Mouse (Mus musculus) hindbrain, embryonic 15.5 days (tissue): Measurements from ENCODE around the gene Efna4. TPM values are rescaled to one million over a fixed set of nuclear protein-coding genes. Genes with fewer than 3 reads are reported as not detected.

ENCODE experiments used
- ATAC-seq: fragments of 200-750 bp; cut with Nextera tagmentation; 2 replicates; pipeline ENCODE4 v1.8.0; 2017; ENCODE audit warnings: low read depth, moderate number of reproducible peaks, moderate TSS enrichment; ENCODE audit not compliant: low FRiP score
- H3K27ac ChIP-seq: fragments of 300-500 bp; sonication (generic); replicated peaks from 2 replicates; pipeline ENCODE4 v1.5.1; 2015; ENCODE audit warnings: mild to moderate bottlenecking, inconsistent platforms
- H3K27me3 ChIP-seq: fragments of 300-500 bp; sonication (generic); 2 replicates; pipeline ENCODE4 v1.6.1; 2015; ENCODE audit warnings: control low read depth, inconsistent platforms
- H3K36me3 ChIP-seq: fragments of 300-500 bp; sonication (generic); 2 replicates; pipeline ENCODE4 v1.6.1; 2015; ENCODE audit warnings: control low read depth, inconsistent platforms
- H3K4me1 ChIP-seq: fragments of 300-500 bp; sonication (generic); replicated peaks from 2 replicates; pipeline ENCODE4 v1.6.1; 2015; ENCODE audit warnings: control low read depth, inconsistent platforms
- H3K4me2 ChIP-seq: fragments of 300-500 bp; sonication (generic); 2 replicates; pipeline ENCODE4 v1.6.1; 2015; ENCODE audit warnings: moderate library complexity, mild to moderate bottlenecking, inconsistent platforms
- H3K4me3 ChIP-seq: fragments of 300-500 bp; sonication (generic); 2 replicates; pipeline ENCODE4 v1.5.1; 2015; ENCODE audit warnings: mild to moderate bottlenecking, inconsistent platforms
- H3K9ac ChIP-seq: fragments of 300-500 bp; sonication (generic); 2 replicates; pipeline ENCODE4 v1.6.1; 2015; ENCODE audit warnings: inconsistent platforms
- H3K9me3 ChIP-seq: fragments of 300-500 bp; sonication (generic); 2 replicates; pipeline ENCODE4 v1.6.1; 2016; ENCODE audit warnings: control low read depth, inconsistent platforms
- WGBS: fragments of 180-500 bp; shearing (Covaris S2); methylation state at CpG from one replicate; pipeline ENCODE4 v1.1.7; 2015; 5-methylcytosine and 5-hydroxymethylcytosine counted together
- polyA plus RNA-seq: library from polyadenylated mRNA; unstranded; fragments of >200 nt; fragmentation: Nextera tagmentation; extraction: Ambion mirVana; gene quantifications from 2 replicates; pipeline ENCODE4 v1.2.1, GENCODE M21; 2015

The Efna4 gene
- polyA plus RNA-seq, 1 experiment from 2014 or later = 6.0 TPM

DNA sequence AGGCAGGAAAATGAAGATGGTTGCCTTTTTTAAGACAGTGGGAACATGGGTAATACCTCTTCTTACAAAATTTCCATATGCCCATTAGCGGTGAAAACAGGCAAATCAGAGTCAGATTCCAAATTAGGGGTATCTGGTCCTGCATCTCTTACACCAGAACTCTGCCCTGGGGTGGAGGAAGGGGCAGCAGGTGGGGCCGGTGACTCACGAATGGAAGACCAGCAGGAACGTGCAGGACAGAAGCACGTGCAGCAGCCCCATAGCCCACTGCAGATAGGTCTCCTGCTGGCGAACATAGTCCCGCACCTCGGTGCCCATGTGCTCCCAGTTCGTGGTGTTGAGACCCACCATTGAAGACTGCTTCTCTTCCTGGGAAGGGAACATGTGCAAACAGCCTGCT, 18.2 kb upstream of the Efna4 start:
- no peak overlapping the region for H3K9ac ChIP-seq
- 65% methylated on average over 9 of the region's 9 CpGs for WGBS
- no peaks in the 10 kb centered on the region for H3K36me3 ChIP-seq
- no peak overlapping the region for H3K27ac ChIP-seq
- H3K4me3 ChIP-seq = no peak overlapping the region
- H3K27me3 ChIP-seq = no peaks in the 10 kb centered on the region; the same call in 1 of the 2 replicates
- no peak overlapping the region for H3K4me2 ChIP-seq
- no peaks in the 10 kb centered on the region for H3K4me1 ChIP-seq
- ATAC-seq = no peak
- H3K9me3 ChIP-seq = no peaks in the 10 kb centered on the region

DNA sequence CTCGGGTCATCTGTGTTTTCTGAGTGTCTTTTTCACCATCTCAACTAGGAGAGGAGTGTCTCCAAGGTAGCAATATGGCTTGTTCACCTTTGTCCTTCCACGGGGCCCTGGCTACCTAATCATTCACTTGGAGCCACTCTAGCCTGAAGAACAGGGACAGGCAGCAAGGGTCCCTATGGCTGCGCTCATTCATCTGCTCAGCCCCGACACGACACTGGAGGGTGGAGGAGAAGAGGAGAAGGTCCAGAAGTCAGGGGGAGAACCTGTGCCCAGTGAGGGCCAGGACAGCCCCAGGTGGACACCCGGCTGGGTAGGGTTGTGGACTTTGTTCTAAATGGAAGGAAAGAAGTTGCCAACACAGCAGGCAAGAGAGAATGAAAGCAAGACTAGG, 17.7 kb upstream of the Efna4 start:
- Histone ChIP-seq H3K4me1 (peaks cover 4% of the 10 kb centered on the region), H3K9ac (no peak overlapping the region), H3K9me3 (no peaks in the 10 kb centered on the region), H3K4me3 (no peak overlapping the region), H3K36me3 (no peaks in the 10 kb centered on the region), H3K4me2 (no peak overlapping the region), H3K27ac (no peak overlapping the region), H3K27me3 (no peaks in the 10 kb centered on the region; the same call in 1 of the 2 replicates)
- 77% methylated on average over 6 of the region's 6 CpGs for WGBS
- ATAC-seq = no peak

GRCm38 (mm10) chr3:89354816-89355511, 17.1 kb upstream of the Efna4 start:
- H3K27me3 ChIP-seq = no peaks in the 10 kb centered on the region; the same call in 1 of the 2 replicates
- H3K4me3 ChIP-seq = no peak overlapping the region
- H3K4me1 ChIP-seq = peaks cover 7% of the 10 kb centered on the region
- ATAC-seq = no peak
- H3K27ac ChIP-seq = no peak overlapping the region
- no peaks in the 10 kb centered on the region for H3K36me3 ChIP-seq
- H3K9me3 ChIP-seq = no peaks in the 10 kb centered on the region
- 16% methylated on average over 5 of the region's 5 CpGs for WGBS
- no peak overlapping the region for H3K9ac ChIP-seq
- no peak overlapping the region for H3K4me2 ChIP-seq

DNA sequence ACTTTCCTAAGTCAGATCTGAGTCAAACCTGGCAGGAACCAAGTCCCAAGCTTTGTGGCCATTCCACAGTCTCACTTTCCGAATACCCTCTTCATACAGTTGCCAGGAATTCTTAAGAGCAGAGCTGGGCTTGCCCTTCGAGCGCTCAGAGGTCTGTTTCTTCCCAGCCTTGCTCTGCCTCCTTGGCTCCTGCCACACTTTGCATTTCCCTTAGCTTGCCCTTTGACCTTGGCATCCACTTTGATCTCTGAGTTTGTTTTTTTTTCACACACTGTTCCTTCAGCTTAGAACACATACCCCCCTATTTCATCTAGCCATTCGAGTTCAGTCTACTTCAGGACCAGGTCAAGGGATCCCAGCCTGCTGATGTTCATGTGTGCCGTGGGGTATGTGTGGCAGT, 13.4 kb upstream of the Efna4 start:
- H3K4me1 ChIP-seq = peaks cover 16% of the 10 kb centered on the region
- H3K9me3 ChIP-seq = no peaks in the 10 kb centered on the region
- H3K4me3 ChIP-seq = no peak overlapping the region
- no peak overlapping the region for H3K27ac ChIP-seq
- 74% methylated on average over 5 of the region's 5 CpGs for WGBS
- H3K36me3 ChIP-seq = no peaks in the 10 kb centered on the region
- H3K4me2 ChIP-seq = no peak overlapping the region
- no peak for ATAC-seq
- H3K27me3 ChIP-seq = peaks cover 4% of the 10 kb centered on the region
- no peak overlapping the region for H3K9ac ChIP-seq

DNA sequence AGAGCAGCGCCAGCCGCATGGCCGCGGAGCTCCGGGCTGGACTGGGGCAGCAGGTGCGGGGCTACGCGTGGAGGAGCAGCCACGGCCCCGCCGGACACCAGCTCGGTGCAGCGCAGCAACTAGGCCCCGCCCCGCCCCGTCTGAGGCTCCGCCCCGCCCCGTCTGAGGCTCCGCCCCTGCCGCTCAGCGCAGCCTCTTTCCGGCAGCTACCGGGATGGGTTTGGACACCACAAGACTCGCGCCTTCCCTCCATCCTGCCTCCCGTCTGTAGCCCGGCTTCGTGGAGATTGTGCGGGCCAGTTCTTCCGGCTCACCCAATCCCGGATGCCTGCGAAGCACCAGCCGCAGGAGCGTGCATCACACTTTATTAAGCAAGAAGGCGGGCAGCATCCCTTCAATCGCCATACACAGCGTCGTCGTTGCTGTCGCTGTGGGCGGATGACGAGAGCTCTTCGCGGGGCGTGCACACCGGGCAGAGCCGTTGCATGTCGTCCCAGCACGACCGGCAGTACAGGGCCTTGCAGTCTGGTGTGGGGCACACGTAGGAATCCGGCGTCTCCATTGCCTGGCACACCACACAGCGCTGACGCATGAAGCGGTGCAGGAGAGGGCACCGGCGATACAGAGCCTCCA, 12.2 kb upstream of the Efna4 start, which contains the start of gene Adam15:
TSS of gene Adam15 (minus strand) at position 128 of the 633 bp plus-strand sequence.
- H3K4me3 ChIP-seq = peak within 1 kb of the TSS; percentile 76
- WGBS = under 1% methylated on average over 55 of the region's 59 CpGs
- H3K36me3 ChIP-seq = 0 out of 2 replicates have a peak, but pooled peaks cover 6% of the 10 kb centered on the region

DNA sequence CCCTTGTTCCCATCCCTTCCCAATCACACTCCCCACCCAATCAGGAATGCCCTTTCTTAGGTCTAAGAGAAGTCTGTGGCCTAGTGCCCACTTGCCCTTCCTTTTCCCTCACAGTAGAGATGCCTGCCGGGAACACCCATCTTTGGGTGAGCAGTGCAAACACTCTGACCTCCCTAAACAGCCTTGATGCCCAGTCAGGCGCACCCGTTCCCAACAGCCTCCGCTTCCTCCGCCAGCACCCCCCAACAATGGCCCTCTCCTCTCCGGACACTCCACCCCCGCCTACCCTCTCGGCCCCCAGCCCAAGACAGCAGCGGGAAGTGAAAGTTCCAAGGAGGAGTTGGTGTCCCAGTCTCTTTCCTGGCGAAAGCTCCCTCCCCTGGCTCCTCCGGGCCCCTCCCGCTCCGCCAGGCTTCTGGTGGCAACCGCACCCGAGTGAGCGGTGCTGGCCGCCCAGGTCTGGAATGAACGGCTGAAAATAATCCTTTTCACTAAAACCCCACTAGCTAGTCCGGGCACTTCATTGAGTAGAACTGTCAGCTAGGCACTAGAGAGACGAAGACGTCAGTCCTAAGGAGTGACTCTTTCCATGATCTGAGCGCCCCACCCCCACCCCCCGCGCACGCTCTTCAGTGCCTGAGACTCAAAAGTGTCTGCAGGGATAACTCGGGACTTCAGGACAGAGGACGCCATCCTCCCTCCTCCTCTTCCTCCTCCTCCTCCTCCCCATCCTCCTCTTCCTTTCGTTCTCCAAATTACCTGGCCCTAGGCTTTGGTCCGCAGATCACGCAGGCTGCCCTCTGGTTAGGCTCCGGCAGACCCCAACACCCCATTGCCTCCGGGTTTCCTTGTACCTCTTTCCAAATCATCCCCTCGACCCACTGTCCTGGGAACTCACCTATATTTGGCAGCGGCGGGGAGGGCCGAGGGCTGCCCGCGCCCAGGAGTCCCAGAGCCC, 11.4 kb upstream of the Efna4 start:
- H3K9me3 ChIP-seq = no peaks in the 10 kb centered on the region
- WGBS = under 1% methylated on average over 38 of the region's 38 CpGs

More for the DNA sequence above, 12.2 kb upstream of the Efna4 start, which contains the start of gene Adam15:
- Histone ChIP-seq H3K4me1 (peaks cover 16% of the 10 kb centered on the region), H3K9ac (peak within 1 kb of the TSS; percentile 60), H3K9me3 (no peaks in the 10 kb centered on the region), H3K27ac (peak within 1 kb of the TSS; percentile 91), H3K27me3 (peaks cover 4% of the 10 kb centered on the region), H3K4me2 (peak within 1 kb of the TSS; percentile 97)
- ATAC-seq = peak; percentile 93

GRCm38 (mm10) chr3:89347916-89348315, 10.1 kb upstream of the Efna4 start:
- ATAC-seq = no peak
- peaks cover 16% of the 10 kb centered on the region for H3K4me1 ChIP-seq

More for the DNA sequence above, 11.4 kb upstream of the Efna4 start:
- Histone ChIP-seq H3K4me2 (peak overlapping the region; percentile 97), H3K9ac (peak overlapping the region; percentile 60), H3K36me3 (peaks cover 9% of the 10 kb centered on the region; the same call in 1 of the 2 replicates), H3K27ac (peak overlapping the region; percentile 91), H3K4me3 (peak overlapping the region; percentile 76), H3K4me1 (peaks cover 16% of the 10 kb centered on the region), H3K27me3 (peaks cover 4% of the 10 kb centered on the region)
- peak; percentile 28 for ATAC-seq

GRCm38 (mm10) chr3:89346815-89347540, 9.2 kb upstream of the Efna4 start:
- H3K4me3 ChIP-seq = no peak overlapping the region
- 82% methylated on average over 10 of the region's 10 CpGs for WGBS
- no peak for ATAC-seq
- H3K4me1 ChIP-seq = peaks cover 18% of the 10 kb centered on the region
- no peak overlapping the region for H3K27ac ChIP-seq
- no peaks in the 10 kb centered on the region for H3K9me3 ChIP-seq
- peaks cover 16% of the 10 kb centered on the region for H3K36me3 ChIP-seq
- H3K9ac ChIP-seq = no peak overlapping the region
- peaks cover 4% of the 10 kb centered on the region; the same call in 1 of the 2 replicates for H3K27me3 ChIP-seq
- H3K4me2 ChIP-seq = no peak overlapping the region

More at GRCm38 (mm10) chr3:89347916-89348315, 10.1 kb upstream of the Efna4 start:
- no peaks in the 10 kb centered on the region for H3K9me3 ChIP-seq
- H3K4me2 ChIP-seq = no peak overlapping the region
- H3K27me3 ChIP-seq = peaks cover 4% of the 10 kb centered on the region; the same call in 1 of the 2 replicates
- H3K9ac ChIP-seq = 0 out of 2 replicates have a peak overlapping the region, but pooled peaks have one; percentile 0
- no peak overlapping the region for H3K4me3 ChIP-seq
- 67% methylated on average over 1 of the region's 1 CpGs for WGBS
- peaks cover 16% of the 10 kb centered on the region for H3K36me3 ChIP-seq
- H3K27ac ChIP-seq = no peak overlapping the region

DNA sequence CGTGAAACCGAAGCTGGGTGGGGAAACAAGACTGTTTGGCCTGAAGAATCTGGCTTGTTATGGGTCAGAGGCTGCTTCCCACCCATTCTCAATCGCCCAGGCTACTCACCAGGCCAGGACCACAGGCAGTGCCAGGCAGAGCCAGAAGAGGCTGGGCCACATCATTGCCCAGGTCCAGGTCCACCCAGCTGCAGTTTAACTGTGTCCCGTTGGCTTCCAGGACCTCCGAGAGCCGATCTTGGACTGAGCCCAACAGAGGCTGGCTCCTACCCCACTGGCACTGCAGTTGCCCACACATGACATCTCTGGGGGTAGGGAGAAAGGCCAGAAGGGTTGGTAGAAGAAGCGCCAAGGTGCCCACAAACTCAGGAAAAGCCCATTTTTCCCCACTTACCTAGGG, 5.5 kb upstream of the Efna4 start:
- H3K27me3 ChIP-seq = peaks cover 4% of the 10 kb centered on the region; the same call in 1 of the 2 replicates
- H3K9ac ChIP-seq = no peak overlapping the region
- peaks cover 16% of the 10 kb centered on the region for H3K36me3 ChIP-seq
- WGBS = 87% methylated on average over 7 of the region's 7 CpGs
- no peak overlapping the region for H3K27ac ChIP-seq
- no peak for ATAC-seq
- H3K4me1 ChIP-seq = peaks cover 33% of the 10 kb centered on the region
- H3K9me3 ChIP-seq = no peaks in the 10 kb centered on the region
- H3K4me3 ChIP-seq = no peak overlapping the region
- no peak overlapping the region for H3K4me2 ChIP-seq

DNA sequence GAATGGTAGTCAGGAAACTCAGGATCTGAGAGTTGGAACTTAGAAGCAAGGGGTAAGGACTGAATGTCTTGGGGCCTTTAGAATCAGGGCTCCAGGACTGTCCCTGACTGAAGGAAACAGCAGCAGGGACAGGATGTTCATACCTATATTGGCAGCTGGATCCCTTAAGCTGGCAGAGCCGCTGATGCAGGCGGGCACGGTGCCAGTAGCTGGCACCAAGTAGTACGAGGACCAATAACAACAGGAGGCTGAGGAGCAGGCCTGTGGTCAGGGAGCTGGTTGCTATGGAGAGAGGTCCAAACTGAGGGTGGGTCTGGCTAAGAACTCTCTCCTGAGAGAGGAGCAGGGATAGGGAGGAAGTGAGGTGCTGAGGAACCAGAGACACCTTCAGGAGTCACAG, 4.0 kb upstream of the Efna4 start:
- peaks cover 16% of the 10 kb centered on the region for H3K36me3 ChIP-seq

GRCm38 (mm10) chr3:89340465-89340864, 2.6 kb upstream of the Efna4 start:
- Histone ChIP-seq H3K27ac (no peak overlapping the region), H3K9ac (peak overlapping the region; percentile 40; the same call in 1 of the 2 replicates), H3K4me3 (peak overlapping the region; percentile 32), H3K4me2 (peak overlapping the region; percentile 62), H3K36me3 (peaks cover 13% of the 10 kb centered on the region), H3K9me3 (no peaks in the 10 kb centered on the region), H3K4me1 (peaks cover 57% of the 10 kb centered on the region), H3K27me3 (no peaks in the 10 kb centered on the region)
- 5% methylated on average over 11 of the region's 11 CpGs for WGBS
- peak; percentile 61 for ATAC-seq

More for the DNA sequence above, 4.0 kb upstream of the Efna4 start:
- WGBS = 80% methylated on average over 4 of the region's 4 CpGs
- H3K9ac ChIP-seq = no peak overlapping the region
- peaks cover 45% of the 10 kb centered on the region for H3K4me1 ChIP-seq
- no peaks in the 10 kb centered on the region for H3K27me3 ChIP-seq
- H3K4me3 ChIP-seq = no peak overlapping the region
- H3K9me3 ChIP-seq = no peaks in the 10 kb centered on the region
- no peak overlapping the region for H3K4me2 ChIP-seq
- no peak overlapping the region for H3K27ac ChIP-seq
- no peak for ATAC-seq
